Mouse (Mus musculus) forebrain, embryonic 10.5 days (tissue): ENCODE results near the gene Tob2. TPM values are rescaled to one million over a fixed set of nuclear protein-coding genes. Genes with fewer than 3 reads are reported as not detected.

Experiments used
- DNase-seq: peaks from one replicate; pipeline ENCODE4 v3.0.0-alpha.2; 2017; ENCODE audit warnings: low spot score; ENCODE audit errors: extremely low spot score
- H3K27ac ChIP-seq: fragments of 300-500 bp; sonication (generic); 2 replicates; pipeline ENCODE4 v1.5.1; 2016; ENCODE audit warnings: mild to moderate bottlenecking
- H3K27me3 ChIP-seq: fragments of 300-500 bp; sonication (generic); 2 replicates; pipeline ENCODE4 v1.6.1; 2016; ENCODE audit warnings: mild to moderate bottlenecking; ENCODE audit not compliant: poor library complexity, severe bottlenecking
- H3K36me3 ChIP-seq: fragments of 300-500 bp; sonication (generic); replicated peaks from 2 replicates; pipeline ENCODE4 v1.6.1; 2016; ENCODE audit warnings: mild to moderate bottlenecking, moderate library complexity
- H3K4me1 ChIP-seq: fragments of 300-500 bp; sonication (generic); 2 replicates; pipeline ENCODE4 v1.6.1; 2016
- H3K4me3 ChIP-seq: fragments of 300-500 bp; sonication (generic); 2 replicates; pipeline ENCODE4 v1.5.1; 2016; ENCODE audit warnings: mild to moderate bottlenecking, moderate library complexity
- H3K9me3 ChIP-seq: fragments of 300-500 bp; sonication (generic); 2 replicates; pipeline ENCODE4 v1.6.1; 2016; ENCODE audit warnings: mild to moderate bottlenecking, moderate library complexity
- WGBS: fragments of 180-500 bp; shearing (Covaris S2); methylation state at CpG from one replicate; pipeline ENCODE4 v1.1.7; 2016; 5-methylcytosine and 5-hydroxymethylcytosine counted together
- polyA plus RNA-seq: library from polyadenylated mRNA; unstranded; fragments of >200 nt; fragmentation: Nextera tagmentation; extraction: Ambion mirVana; gene quantifications from 2 replicates; pipeline ENCODE4 v1.2.1, GENCODE M21; 2016

Gene Tob2
- polyA plus RNA-seq, 1 experiment from 2014 or later, result 20.3 TPM

DNA sequence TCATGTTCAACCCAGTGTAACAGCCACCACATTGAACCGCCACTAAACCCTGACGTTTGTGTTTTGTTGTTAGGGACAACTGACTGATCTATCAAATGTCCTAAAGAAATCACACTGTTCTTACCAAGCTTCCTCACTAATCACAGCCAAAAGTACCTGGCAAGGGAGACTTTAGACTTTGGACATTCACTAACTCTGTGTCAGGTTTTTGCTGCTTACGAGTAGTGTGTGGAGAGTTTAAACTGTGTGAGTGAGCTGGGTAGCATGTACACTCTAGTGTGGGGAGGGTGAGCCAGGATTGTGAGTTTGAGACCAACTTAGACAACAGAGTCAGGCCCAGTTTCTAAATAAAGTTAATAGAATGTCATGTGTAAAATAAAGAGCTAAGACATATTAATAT lies 23.8 kb upstream of the Tob2 start:
- DNase-seq, result no peak
- 93% methylated on average over 3 of the region's 3 CpGs for WGBS
- Histone ChIP-seq H3K27ac (no peak overlapping the region), H3K4me1 (peaks cover 14% of the 10 kb centered on the region), H3K4me3 (no peak overlapping the region), H3K9me3 (no peaks in the 10 kb centered on the region), H3K27me3 (no peaks in the 10 kb centered on the region), H3K36me3 (peaks cover 28% of the 10 kb centered on the region)

DNA sequence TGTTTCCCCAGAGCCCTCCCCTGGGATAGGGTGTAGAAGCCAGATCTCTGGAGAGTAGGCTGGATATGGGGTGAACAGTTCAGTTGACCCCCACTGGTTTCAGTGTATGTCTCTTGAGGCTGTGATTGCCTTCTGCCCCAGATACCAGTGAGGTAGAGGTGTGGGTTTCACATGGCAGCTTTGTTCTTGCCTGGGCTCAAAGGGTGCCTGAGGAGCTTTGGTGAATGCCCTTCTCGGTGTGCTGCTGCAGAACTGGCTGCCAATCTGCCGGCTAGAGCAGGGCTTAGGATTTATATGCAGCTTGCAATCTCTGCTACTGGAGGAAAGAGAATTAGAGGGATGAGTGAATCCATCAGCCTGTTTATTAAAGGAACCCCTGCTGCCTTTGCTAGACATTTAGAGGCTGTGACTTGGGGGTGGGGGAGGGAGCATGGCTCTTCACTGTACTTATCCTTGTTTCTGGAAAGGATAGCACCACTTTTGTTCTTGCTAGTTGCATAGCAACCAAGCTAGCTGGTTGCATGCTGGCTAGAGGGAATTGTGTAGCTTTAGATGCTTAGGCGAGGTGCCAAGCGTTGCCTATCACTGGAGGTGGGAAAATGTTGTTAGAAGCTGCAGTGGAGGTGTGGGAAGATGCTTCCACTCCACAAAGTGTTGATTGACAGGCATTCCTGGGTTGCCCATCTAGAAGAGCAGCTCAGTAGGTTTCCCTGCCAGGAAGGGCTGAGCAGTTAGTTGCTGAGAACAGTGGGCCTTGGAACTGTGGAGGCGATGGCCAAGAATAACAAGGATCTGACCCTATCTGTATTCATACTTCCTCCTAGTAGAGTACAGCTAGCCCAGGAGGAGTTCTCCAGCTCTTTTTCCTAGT lies 21.2 kb upstream of the Tob2 start:
- Histone ChIP-seq H3K4me3 (no peak overlapping the region), H3K27me3 (no peaks in the 10 kb centered on the region), H3K36me3 (peaks cover 21% of the 10 kb centered on the region; the same call in 1 of the 2 replicates), H3K4me1 (peaks cover 14% of the 10 kb centered on the region), H3K27ac (no peak overlapping the region; the same call in 1 of the 2 replicates), H3K9me3 (no peaks in the 10 kb centered on the region)
- WGBS, result 74% methylated on average over 5 of the region's 5 CpGs
- no peak for DNase-seq

DNA sequence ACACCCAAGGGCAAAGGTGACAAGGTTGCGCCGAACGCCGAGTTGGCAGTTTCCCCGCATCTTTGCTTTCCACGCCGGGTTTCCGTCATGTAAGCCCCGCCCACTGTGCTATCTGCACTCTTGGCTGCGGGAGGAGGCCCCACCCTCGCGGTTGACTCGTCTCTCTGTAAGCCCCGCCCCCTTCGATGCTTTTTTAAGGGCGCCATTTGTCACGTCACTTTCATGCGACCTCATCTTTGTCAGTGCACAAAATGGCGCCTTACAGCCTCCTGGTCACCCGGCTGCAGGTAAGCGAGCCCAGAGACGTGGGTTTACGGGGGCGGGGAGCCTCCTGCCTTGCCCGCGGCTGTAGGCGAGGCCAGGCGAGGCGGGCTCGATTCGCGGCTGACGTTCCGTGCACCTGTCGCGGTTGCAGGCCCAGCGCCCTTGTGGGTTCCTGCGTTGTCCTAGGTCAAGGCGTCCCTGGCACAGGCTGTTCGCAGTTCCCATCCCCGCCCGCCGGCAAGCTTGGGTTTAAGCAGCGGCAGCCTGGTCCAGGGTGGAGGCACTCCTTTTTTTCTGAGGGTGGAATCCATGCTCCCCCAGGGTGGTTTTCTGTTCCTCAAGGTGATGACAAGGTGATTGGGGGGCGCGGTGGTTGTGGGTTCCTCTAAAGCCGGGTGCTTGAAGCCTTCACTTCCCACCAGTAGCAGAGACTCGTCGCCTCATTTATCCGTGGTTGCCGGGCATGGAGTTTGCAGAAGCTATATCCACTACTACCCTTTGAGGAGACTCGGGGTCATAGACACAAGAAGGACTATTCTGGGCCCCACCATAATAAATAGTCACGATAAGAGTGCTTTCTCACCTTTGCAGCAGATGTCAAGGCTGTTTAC lies 13.9 kb upstream of the Tob2 start, which contains the start of gene Aco2:
Gene Aco2 (plus strand): TSS at position 48 of the 875 bp plus-strand sequence.
- H3K27ac ChIP-seq, result peak within 1 kb of the TSS; percentile 97
- DNase-seq, result peak; percentile 98
- peaks cover 36% of the 10 kb centered on the region for H3K36me3 ChIP-seq
- H3K27me3 ChIP-seq, result no peaks in the 10 kb centered on the region
- peak within 1 kb of the TSS; percentile 99 for H3K4me3 ChIP-seq
- no peaks in the 10 kb centered on the region for H3K9me3 ChIP-seq
- H3K4me1 ChIP-seq, result peaks cover 28% of the 10 kb centered on the region
- WGBS, result under 1% methylated on average over 53 of the region's 53 CpGs

DNA sequence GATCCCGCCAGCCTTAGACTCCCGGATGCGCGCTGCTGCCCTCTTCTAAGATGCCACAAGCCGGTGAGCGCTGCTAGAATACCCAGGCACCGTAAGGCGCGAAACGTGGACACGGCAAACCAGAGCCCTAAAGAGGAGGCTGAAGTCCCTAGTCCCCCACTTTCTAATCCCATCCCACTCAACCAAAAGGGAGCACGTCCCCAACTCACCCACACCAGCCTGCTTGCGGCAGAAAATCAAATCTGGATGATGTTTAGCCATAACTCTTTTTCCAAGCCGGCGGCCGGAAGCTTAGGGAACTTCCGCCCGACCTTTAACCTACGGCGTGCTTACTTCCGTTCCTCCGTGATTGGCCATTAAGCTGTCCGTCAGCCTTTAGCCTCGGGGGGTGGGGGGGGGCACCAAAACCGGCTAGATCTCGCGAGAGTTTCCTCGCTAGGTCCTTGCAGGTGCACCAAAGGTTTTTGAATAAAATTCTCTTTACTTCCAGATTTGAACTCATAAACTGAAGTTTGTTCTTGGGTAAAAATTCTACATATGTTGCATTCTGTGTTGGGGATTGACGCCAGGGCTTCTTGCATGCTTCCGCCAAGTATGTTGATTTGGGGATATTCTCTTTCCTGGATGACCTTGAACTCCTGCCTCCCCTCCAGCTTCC lies 13.1 kb upstream of the Tob2 start, which contains the start of gene Phf5a:
Gene Phf5a (minus strand): TSS at position 308 of the 658 bp plus-strand sequence.
- no peaks in the 10 kb centered on the region for H3K27me3 ChIP-seq
- H3K4me1 ChIP-seq, result peaks cover 28% of the 10 kb centered on the region
- peak within 1 kb of the TSS; percentile 97 for H3K27ac ChIP-seq
- peak within 1 kb of the TSS; percentile 99 for H3K4me3 ChIP-seq
- H3K36me3 ChIP-seq, result peaks cover 41% of the 10 kb centered on the region
- H3K9me3 ChIP-seq, result no peaks in the 10 kb centered on the region
- under 1% methylated on average over 30 of the region's 30 CpGs for WGBS
- DNase-seq, result peak; percentile 94

DNA sequence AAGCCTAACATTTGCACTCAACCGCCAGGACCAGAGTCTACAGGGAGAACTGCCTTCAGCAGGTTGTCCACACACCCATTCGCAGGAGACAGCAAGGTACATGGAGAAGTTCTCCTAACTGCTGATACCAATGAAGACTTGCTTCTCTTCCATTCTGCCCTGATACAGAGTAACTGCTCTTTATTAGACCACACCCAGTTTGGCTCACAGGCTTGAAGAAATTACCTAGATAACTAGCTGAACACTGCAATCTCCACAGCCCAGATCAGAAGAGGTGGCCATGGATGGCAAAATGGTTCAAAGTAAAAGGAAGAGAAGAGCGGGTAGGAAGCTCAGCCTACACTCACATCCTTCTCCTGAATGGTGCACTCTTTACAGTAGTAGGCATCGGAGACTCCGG lies 11.4 kb upstream of the Tob2 start:
- 97% methylated on average over 5 of the region's 5 CpGs for WGBS
- Histone ChIP-seq H3K4me3 (no peak overlapping the region), H3K36me3 (peaks cover 59% of the 10 kb centered on the region)

DNA sequence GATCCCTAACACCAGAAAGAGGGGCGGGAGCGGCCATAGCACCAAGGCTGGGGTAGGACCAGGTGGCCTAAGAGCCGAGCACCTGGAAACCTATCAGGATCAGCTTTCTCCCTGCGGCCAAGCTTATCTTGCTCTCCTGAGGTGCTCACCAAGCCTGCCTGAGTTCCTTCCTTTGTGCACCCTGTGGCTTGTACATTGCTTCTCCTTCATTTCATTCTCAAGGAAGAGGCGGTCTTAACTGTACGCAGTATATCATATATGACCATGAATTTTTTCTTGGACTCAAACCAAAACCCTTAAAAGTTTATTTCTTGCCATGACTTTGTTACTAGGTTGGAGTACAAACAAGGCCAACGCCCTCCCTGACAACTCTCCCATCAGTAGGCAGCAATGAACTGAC lies 5.6 kb upstream of the Tob2 start:
- H3K27me3 ChIP-seq, result no peaks in the 10 kb centered on the region
- peaks cover 58% of the 10 kb centered on the region for H3K36me3 ChIP-seq
- no peak for DNase-seq
- WGBS, result 93% methylated on average over 7 of the region's 7 CpGs
- H3K4me1 ChIP-seq, result peaks cover 9% of the 10 kb centered on the region
- H3K9me3 ChIP-seq, result no peaks in the 10 kb centered on the region
- no peak overlapping the region for H3K4me3 ChIP-seq
- no peak overlapping the region for H3K27ac ChIP-seq

More for the DNA sequence above, 11.4 kb upstream of the Tob2 start:
- no peak overlapping the region for H3K27ac ChIP-seq
- H3K9me3 ChIP-seq, result no peaks in the 10 kb centered on the region
- H3K4me1 ChIP-seq, result peaks cover 28% of the 10 kb centered on the region
- H3K27me3 ChIP-seq, result no peaks in the 10 kb centered on the region
- no peak for DNase-seq

DNA sequence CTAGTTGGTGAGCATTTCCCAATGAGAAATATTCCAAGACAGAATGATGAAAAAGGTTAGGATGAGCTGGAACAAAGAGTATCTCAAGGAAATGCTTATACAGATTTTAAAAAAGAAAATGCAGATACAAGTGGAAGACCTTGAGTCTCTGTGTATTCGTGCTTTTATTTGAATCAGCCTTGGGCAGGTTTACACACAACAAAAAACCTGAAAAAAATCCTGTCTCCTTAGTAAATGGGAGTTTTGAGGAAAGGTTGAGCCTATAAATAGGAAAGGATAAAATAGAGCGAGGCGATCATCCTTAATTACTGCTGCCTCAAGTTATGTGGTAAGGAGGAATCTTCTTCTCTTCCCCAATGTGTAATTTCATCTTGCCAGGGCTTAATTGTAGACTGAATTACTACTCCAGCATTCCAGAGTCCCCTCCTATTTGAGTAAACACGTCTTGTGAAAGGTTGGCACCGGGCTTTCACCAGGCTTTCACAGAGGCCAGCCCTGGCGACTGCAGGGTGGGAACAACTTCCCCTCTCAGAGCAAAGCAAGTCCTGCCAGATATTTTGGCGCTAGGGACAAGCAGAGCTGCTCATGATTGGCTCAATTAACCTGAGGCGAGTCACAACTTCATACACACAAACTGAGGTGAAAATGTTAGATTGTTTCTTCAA lies 2.0 kb upstream of the Tob2 start:
- DNase-seq, result no peak
- Histone ChIP-seq H3K27ac (no peak overlapping the region), H3K4me1 (peaks cover 37% of the 10 kb centered on the region), H3K4me3 (peak overlapping the region; percentile 96; the same call in 1 of the 2 replicates), H3K27me3 (no peaks in the 10 kb centered on the region), H3K36me3 (peaks cover 22% of the 10 kb centered on the region), H3K9me3 (no peaks in the 10 kb centered on the region)
- 49% methylated on average over 8 of the region's 8 CpGs for WGBS

DNA sequence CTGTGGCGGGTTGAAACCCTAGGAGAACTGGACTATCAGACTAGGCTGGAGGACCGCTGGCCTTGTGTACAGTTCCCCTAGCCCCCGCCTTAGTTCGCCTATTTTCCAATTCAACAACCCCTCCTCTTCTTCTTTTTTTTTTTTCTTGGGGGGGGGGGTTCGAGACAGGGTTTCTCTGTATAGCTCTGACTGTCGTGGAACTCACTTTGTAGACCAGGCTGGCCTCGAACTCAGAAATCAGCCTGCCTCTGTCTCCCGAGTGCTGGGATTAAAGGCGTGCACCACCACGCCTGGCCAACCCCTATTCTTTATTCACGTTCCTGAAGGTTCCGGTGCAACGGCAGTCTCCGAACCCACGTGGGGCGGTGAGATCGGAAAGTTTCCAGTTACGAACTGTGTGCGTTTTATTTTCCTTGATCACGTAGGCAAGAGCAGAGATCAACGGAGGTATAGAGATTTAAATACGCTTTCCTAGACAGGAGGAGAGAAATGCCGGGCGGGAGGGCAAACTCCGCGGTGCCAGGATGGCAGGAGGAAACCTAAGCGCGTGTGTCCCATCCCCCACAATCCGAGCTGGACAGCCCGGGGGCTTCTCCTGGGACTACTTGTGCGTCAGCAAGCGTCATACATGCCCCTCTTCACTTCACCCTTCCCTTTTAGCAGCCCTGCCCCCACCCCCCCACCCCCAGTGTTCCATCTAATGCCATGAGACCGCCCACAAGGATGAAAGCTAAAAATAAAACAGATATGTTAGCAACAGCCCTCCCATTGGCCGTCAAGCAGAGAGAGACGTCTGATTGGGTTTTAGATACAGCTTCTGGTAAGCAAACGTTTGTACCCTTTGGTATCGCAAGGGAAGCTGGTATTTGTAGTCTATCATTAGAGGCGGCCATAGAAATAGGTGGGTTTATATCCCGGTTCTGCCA lies 997 bp upstream of the Tob2 start:
- WGBS, result under 1% methylated on average over 39 of the region's 39 CpGs
- H3K9me3 ChIP-seq, result no peaks in the 10 kb centered on the region
- no peaks in the 10 kb centered on the region for H3K27me3 ChIP-seq
- H3K36me3 ChIP-seq, result peaks cover 18% of the 10 kb centered on the region
- peak overlapping the region; percentile 95 for H3K27ac ChIP-seq
- peaks cover 45% of the 10 kb centered on the region for H3K4me1 ChIP-seq
- peak overlapping the region; percentile 96 for H3K4me3 ChIP-seq
- peak; percentile 90 for DNase-seq

DNA sequence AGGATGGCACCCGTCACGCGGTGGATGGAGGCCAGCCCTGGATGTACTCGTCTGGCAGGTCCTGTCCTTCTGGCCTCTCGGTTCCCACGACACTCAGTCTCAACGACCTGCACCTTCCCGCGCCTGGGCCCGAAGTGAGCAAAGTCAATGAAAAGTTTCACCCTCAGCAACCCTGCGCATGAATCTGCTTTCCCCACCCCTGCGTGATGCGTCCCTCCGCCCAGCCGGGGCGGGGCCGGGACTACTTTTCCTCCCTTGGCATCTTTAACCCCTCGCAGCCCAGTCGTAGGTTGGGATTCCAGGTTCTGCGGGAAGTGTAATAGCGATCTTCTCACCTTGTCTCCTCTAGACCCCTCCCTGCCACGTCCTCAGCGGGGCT lies 469 bp downstream of the Tob2 start:
- Histone ChIP-seq H3K9me3 (no peaks in the 10 kb centered on the region), H3K4me3 (peak overlapping the region; percentile 96), H3K36me3 (peaks cover 21% of the 10 kb centered on the region), H3K27ac (peak overlapping the region; percentile 95), H3K4me1 (peaks cover 45% of the 10 kb centered on the region), H3K27me3 (no peaks in the 10 kb centered on the region)
- WGBS, result 0% methylated on average over 23 of the region's 23 CpGs
- DNase-seq, result peak; percentile 92

DNA sequence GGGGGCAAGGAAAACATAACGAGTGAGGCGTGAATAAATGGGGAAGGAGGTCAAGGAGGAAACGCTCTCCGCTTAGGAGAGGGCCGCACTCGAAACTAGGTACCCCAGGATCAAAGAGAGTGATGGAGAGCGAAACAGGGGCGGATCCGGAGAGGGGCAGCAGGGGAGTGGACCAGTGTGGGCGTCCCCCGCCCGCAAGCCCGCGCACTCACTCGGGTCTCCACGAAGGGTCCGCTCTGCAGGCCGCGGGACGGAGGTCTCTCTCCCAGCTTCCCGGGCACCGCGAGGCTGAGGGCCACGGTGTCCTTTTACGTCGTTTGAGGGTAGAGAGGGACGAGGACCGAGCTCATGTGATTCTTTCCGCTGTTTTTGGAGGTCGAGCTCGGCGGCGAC lies 876 bp downstream of the Tob2 start:
- peaks cover 45% of the 10 kb centered on the region for H3K4me1 ChIP-seq
- H3K27ac ChIP-seq, result peak overlapping the region; percentile 95
- whole genome bisulfite sequencing, result 0% methylated on average over 33 of the region's 33 CpGs
- no peak for DNase-seq
- H3K9me3 ChIP-seq, result no peaks in the 10 kb centered on the region
- peaks cover 25% of the 10 kb centered on the region for H3K36me3 ChIP-seq
- H3K4me3 ChIP-seq, result peak overlapping the region; percentile 96
- H3K27me3 ChIP-seq, result no peaks in the 10 kb centered on the region
